Mouse (Mus musculus) spleen, embryonic (tissue): ENCODE measurements around the gene Commd8.
"Not testable (repeated sequence)": the region's sequence is repeated elsewhere in the genome, so short reads cannot be mapped to it uniquely, and the experiment has no call there.

Experiments used
- CTCF ChIA-PET: fragments of 350-600 bp; sonication (Branson Sonifier 250); formaldehyde crosslinking; loops from one replicate; lab custom pipeline; 2022; lab: Charles Lee

The Commd8 gene

DNA sequence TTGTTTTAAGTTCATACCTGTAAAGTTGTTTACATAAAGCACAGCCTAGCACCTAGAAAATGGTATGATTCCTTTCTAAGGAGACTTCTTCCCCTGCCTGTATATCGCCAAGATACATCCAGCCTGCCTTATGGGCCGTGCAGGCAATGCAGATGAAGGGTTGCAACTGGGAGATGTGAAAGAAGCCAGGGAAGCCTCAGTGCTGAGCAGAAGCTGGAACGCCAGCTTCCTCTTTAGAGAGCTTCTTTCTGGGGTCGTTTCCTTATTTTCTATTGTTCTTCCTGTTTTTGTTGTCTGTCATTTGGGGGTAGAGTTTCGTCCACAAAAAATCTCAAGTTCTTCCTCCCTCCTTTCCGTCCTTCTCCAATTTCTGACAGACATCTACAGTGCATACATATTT, 2.1 kb upstream of the Commd8 start:
- CTCF ChIA-PET = no interaction called here

- CTCF ChIA-PET = interaction anchor here (0.7 kb wide), 1 partner anchor 92 kb away, joined by 3 read pairs; no protein-coding TSS in a partner anchor
Measured at GRCm38 (mm10) chr5:72168285-72168621, 264 bp upstream of the Commd8 start.

GRCm38 (mm10) chr5:72164386-72164785, 3.6 kb downstream of the Commd8 start:
- CTCF ChIA-PET = no interaction called here

DNA sequence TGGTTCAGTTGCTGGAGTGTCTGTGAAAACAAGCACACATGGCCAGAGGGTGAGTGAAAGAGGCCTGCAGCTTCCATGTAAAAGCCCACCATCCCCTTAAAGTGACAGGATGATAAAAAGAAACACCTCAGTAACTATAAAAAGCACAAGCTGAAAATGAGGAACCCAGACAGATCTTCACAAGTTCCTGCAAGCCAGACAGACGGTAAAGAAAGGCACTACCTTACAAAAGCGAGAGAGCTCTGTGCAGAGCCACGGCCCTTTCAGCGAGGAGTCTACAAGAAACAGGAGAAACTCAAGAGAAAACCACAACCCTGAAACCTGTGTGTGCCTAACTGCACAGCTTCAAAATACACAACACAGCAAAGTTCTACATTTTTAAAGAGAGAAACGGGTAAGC, 5.1 kb downstream of the Commd8 start:
- CTCF ChIA-PET = no interaction called here

DNA sequence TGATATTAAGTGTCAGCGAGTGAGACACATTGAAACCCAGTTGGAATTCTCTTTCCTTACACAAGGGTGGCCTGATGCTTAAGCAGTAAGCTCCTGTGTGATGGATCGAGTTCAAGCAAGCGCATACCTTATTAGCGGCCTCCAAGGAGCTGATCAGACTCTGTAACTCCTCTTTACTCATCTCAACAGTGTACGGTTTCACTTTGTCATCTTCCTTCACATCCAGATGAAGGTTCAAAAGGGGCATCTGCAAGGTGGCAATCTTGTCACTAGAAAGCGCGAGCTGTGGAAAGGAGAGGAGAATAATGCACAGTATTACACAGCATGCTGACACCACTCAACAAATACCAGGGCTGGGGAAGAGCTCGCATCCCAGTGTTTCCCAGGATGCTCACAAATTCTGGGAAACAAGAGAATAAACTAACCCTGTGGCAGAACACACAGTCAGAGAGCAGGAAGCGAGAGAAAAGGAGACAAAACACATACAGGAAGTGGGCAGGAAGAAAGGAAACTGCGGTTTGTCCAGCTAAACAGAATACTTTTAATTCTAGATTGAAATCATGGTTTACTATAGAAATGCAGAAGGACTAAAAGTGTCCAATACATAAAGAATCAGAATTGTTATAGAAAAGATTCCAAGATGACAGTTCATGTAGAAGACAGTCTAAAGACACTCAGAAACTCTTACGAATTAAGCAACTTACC, 7.1 kb downstream of the Commd8 start:
- CTCF ChIA-PET = no interaction called here

- CTCF ChIA-PET = no interaction called here
Measured at GRCm38 (mm10) chr5:72159537-72159936, 8.5 kb downstream of the Commd8 start.

- CTCF ChIA-PET = interaction anchor here (0.6 kb wide), 1 partner anchor 573 kb away, joined by 4 read pairs; no protein-coding TSS in a partner anchor
Measured at GRCm38 (mm10) chr5:72158667-72159066, 9.3 kb downstream of the Commd8 start.

GRCm38 (mm10) chr5:72156598-72156997, 11.4 kb downstream of the Commd8 start:
- CTCF ChIA-PET = no interaction called here

GRCm38 (mm10) chr5:72155686-72156085, 12.3 kb downstream of the Commd8 start:
- CTCF ChIA-PET = not testable (repeated sequence)

DNA sequence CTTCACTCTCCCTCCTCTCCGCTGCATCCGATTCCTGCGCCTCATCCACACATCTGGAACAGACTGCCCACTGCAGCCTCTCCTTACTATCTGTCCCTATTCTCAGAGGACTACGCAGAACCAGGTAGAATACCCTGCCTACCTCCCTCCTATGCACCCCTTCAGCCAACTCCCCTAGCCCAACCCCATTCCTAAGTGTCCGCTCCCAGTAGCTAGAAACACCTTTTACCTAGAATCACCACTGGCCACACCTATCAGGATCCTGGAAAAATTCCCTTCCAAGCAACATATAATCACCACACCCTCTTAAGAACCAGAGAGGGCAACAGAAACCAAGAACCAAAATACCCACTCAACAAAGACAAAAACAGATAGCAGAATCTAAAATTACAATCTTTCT, 17.1 kb downstream of the Commd8 start:
- CTCF ChIA-PET = no interaction called here

GRCm38 (mm10) chr5:72148679-72149078, 19.3 kb downstream of the Commd8 start:
- CTCF ChIA-PET = no interaction called here

DNA sequence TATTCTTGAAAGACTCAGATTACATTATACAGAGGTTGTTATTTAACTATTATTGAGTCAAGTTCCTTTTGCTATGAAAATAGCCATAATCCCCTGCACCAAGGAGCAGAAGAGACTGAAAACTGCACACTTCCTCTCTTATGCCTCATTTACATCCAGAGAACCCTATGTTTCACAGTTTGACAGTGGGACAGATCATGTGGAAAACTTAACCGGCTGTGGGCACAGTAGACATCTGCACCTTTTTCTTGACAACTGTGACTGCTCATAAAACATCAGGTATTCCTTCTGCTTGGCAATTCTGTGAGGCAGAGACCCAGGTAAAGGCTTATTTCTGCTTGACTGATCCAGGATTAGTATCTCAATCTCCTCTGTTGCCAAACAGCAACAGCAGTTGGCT, 28.4 kb downstream of the Commd8 start:
- CTCF ChIA-PET = no interaction called here

DNA sequence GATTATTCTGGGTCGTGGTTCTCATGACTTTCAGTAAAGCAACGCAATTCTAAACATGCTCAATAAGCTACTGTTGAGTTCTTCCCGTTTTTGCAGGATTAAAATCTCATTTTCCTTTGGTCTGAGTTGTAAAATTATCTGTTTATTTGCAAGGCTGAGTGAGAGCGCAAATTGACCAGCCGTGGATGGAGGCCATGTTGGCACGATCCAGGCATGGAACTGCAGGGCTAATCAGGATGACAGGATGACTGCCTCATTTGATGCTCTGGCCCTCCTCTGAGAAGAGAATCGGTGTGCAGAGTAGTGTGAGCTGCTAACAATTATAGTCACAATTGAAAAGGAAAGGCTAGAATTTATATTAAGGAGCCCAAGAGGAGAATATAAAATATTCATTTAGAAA, 29.7 kb downstream of the Commd8 start:
- CTCF ChIA-PET = no interaction called here

GRCm38 (mm10) chr5:72133906-72134305, 34.1 kb downstream of the Commd8 start:
- CTCF ChIA-PET = no interaction called here

DNA sequence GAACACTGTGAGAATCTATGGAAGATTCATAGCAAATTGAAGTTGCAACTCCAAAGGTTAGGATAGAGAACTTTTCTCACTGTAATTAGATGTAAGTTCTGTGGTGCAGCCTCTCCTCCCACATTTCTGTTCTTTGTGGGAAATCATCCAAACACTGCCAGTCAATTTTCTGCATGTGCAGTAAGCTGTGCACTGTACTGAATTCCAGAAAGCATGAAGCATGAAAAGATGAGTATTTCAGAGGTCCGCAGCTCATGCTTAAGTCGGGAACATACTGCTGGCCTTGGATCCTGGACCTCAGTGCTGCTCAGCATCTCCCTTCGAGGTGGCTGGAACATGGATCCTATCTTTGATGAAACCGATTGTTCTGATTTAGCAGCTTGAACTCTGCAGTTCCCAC, 41.3 kb downstream of the Commd8 start:
- CTCF ChIA-PET = no interaction called here

GRCm38 (mm10) chr5:72122414-72123037, 45.5 kb downstream of the Commd8 start:
- CTCF ChIA-PET = interaction anchor here (0.6 kb wide), 1 partner anchor 244 kb away, joined by 3 read pairs; no protein-coding TSS in a partner anchor
